Mouse (Mus musculus) thymus, adult 2 months (tissue): Measurements from ENCODE around the gene Pbld2. TPM values are rescaled to one million over a fixed set of nuclear protein-coding genes. Genes with fewer than 3 reads are reported as not detected.

Experiments used
- DNase-seq: peaks from one replicate; pipeline ENCODE4 v3.0.0; 2021
- H3K27ac ChIP-seq: fragments of 200-500 bp; 2 replicates; pipeline ENCODE4 v1.5.1; 2012; ENCODE audit warnings: low read length, control low read depth; ENCODE audit not compliant: control insufficient read depth, insufficient read depth
- H3K27me3 ChIP-seq: fragments of 200-500 bp; 2 replicates; pipeline ENCODE4 v1.6.1; 2012; ENCODE audit warnings: mild to moderate bottlenecking, low read length, moderate library complexity, mixed read lengths; ENCODE audit not compliant: control insufficient read depth, insufficient read depth
- H3K36me3 ChIP-seq: fragments of 200-500 bp; 2 replicates; pipeline ENCODE4 v1.6.1; 2012; ENCODE audit warnings: mild to moderate bottlenecking, low read length, moderate library complexity; ENCODE audit not compliant: control insufficient read depth, insufficient read depth
- H3K4me1 ChIP-seq: fragments of 200-500 bp; replicated peaks from 2 replicates; pipeline ENCODE4 v1.6.1; 2012; ENCODE audit warnings: low read length; ENCODE audit not compliant: control insufficient read depth, insufficient read depth
- H3K4me3 ChIP-seq: fragments of 200-500 bp; 2 replicates; pipeline ENCODE4 v1.5.1; 2012; ENCODE audit warnings: mild to moderate bottlenecking, low read length, control low read depth, moderate library complexity; ENCODE audit not compliant: control insufficient read depth, insufficient read depth
- CTCF ChIP-seq: fragments of 200-500 bp; IDR thresholded peaks from 2 replicates; pipeline ENCODE4 v1.5.1; 2012; ENCODE audit warnings: mild to moderate bottlenecking, control low read depth, low read length, moderate library complexity, borderline replicate concordance; ENCODE audit not compliant: control insufficient read depth, poor library complexity, insufficient read depth; ENCODE audit errors: extremely low read depth
- POLR2A ChIP-seq: fragments of 200-500 bp; IDR thresholded peaks from 2 replicates; pipeline ENCODE4 v1.6.1; 2012; ENCODE audit warnings: mild to moderate bottlenecking, low read length, control low read depth, moderate library complexity; ENCODE audit not compliant: control insufficient read depth, poor library complexity, insufficient read depth; ENCODE audit errors: extremely low read depth
- WGBS: fragments of 180-500 bp; shearing (Covaris S2); methylation state at CpG from one replicate; pipeline ENCODE4 v1.1.7; 2018; 5-methylcytosine and 5-hydroxymethylcytosine counted together
- polyA plus RNA-seq: library from polyadenylated mRNA; depleted of rRNA; stranded (reverse); fragments of >200 nt; gene quantifications from 2 replicates; pipeline ENCODE4 v1.2.3, GENCODE M21; 2012

Gene Pbld2
- polyA plus RNA-seq, 1 experiment = 0.62 TPM

DNA sequence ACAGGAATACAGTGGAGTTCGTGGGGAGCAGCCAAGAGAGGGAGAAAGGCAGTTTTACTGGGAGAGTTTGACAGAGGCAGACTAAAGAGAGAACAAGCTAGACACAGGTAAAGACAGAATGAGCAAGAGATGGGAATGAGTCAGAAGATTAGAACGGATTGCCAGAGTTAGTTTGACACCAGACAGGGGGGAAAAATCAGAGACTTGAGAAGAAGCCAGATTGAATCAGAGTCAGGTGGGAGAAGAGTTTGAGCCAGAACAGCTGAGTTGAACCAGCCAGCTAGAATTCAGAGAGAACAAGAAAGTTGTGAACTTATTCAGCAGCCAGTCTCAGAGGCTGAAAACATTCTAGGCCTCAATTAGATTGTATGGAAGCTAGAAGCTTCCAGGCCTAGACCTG, 35.7 kb downstream of the Pbld2 start, which contains the start of gene Pbld1:
Gene Pbld1 (plus strand): TSS at position 301 of the 400 bp plus-strand sequence.
- WGBS = 93% methylated on average over 2 of the region's 2 CpGs
- no peaks in the 10 kb centered on the region for H3K4me1 ChIP-seq
- no peak within 1 kb of the TSS for H3K27ac ChIP-seq
- no peak within 1 kb of the TSS for H3K4me3 ChIP-seq
- H3K27me3 ChIP-seq = no peaks in the 10 kb centered on the region
- H3K36me3 ChIP-seq = no peaks in the 10 kb centered on the region
- DNase-seq = no peak
- TF ChIP-seq CTCF = no peak

- H3K27ac ChIP-seq = no peak overlapping the region
- no peak for DNase-seq
- no peaks in the 10 kb centered on the region for H3K36me3 ChIP-seq
Measured at GRCm38 (mm10) chr10:63060406-63060805, 36.3 kb downstream of the Pbld2 start.

DNA sequence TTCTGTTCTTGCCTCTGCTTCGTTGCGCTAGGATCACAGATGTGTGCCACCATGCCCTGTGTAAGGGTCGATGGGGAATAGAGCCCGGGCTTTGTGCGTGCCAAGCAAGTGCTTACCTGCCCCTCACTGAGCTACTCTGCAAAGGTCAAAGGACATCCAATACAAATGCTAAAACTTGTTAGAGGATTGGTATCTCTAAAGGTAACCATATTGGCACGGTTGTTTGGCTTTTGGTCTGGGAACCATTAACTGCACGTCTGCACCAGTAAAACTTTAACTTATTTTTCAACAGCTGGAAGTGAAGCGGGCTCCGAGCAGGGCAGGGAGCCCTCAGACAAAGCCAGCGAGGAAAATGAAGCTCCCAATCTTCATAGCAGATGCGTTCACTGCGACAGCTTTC, 37.2 kb downstream of the Pbld2 start:
- Histone ChIP-seq H3K4me3 (no peak overlapping the region), H3K36me3 (no peaks in the 10 kb centered on the region), H3K27ac (no peak overlapping the region), H3K4me1 (no peaks in the 10 kb centered on the region), H3K27me3 (no peaks in the 10 kb centered on the region)
- no peak for TF ChIP-seq CTCF
- no peak for TF ChIP-seq POLR2A
- no peak for DNase-seq
- WGBS = 96% methylated on average over 12 of the region's 12 CpGs

More at GRCm38 (mm10) chr10:63060406-63060805, 36.3 kb downstream of the Pbld2 start:
- TF ChIP-seq CTCF = no peak
- no peak for TF ChIP-seq POLR2A
- no peak overlapping the region for H3K4me3 ChIP-seq
- WGBS = 66% methylated on average over 11 of the region's 11 CpGs
- H3K27me3 ChIP-seq = no peaks in the 10 kb centered on the region
- H3K4me1 ChIP-seq = no peaks in the 10 kb centered on the region

DNA sequence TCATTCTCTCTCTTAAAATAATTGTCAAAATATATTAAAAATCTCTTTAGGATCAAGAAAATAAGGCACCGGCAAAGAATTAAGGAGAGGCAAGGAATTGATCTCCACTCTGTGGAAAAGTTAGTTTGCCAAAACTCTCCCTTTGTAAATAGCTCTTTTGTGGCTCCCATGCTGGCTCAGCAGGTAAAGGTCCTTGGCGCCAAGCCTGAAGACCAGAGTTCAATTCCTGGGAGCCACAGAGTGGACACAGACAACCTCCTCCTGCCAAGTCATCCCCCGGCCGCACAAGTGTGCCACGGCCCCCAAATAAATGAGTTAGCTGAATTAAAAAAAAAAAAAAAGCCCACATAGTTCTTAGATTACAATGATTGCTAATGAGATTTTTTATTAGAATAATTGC, 38.6 kb downstream of the Pbld2 start:
- no peaks in the 10 kb centered on the region for H3K27me3 ChIP-seq
- no peaks in the 10 kb centered on the region for H3K36me3 ChIP-seq
- no peak overlapping the region for H3K27ac ChIP-seq
- H3K4me3 ChIP-seq = no peak overlapping the region
- 96% methylated on average over 5 of the region's 5 CpGs for WGBS
- no peak for DNase-seq
- TF ChIP-seq CTCF = no peak
- no peak for TF ChIP-seq POLR2A
- no peaks in the 10 kb centered on the region for H3K4me1 ChIP-seq

GRCm38 (mm10) chr10:63063365-63063764, 39.2 kb downstream of the Pbld2 start:
- WGBS = 95% methylated on average over 7 of the region's 7 CpGs
- Histone ChIP-seq H3K36me3 (no peaks in the 10 kb centered on the region), H3K27ac (no peak overlapping the region), H3K27me3 (no peaks in the 10 kb centered on the region), H3K4me3 (no peak overlapping the region), H3K4me1 (no peaks in the 10 kb centered on the region)
- no peak for DNase-seq
- TF ChIP-seq POLR2A (no peak), CTCF (no peak)

- Histone ChIP-seq H3K4me3 (no peak overlapping the region), H3K27me3 (no peaks in the 10 kb centered on the region), H3K4me1 (no peaks in the 10 kb centered on the region), H3K36me3 (no peaks in the 10 kb centered on the region), H3K27ac (no peak overlapping the region)
- TF ChIP-seq CTCF (no peak), POLR2A (no peak)
- WGBS = 92% methylated on average over 9 of the region's 9 CpGs
- DNase-seq = no peak
Measured at GRCm38 (mm10) chr10:63064516-63064915, 40.4 kb downstream of the Pbld2 start.

- 83% methylated on average over 8 of the region's 8 CpGs for WGBS
Measured at GRCm38 (mm10) chr10:63065561-63065960, 41.4 kb downstream of the Pbld2 start.

More at GRCm38 (mm10) chr10:63065561-63065960, 41.4 kb downstream of the Pbld2 start:
- no peaks in the 10 kb centered on the region for H3K36me3 ChIP-seq
- H3K27ac ChIP-seq = no peak overlapping the region
- no peak overlapping the region for H3K4me3 ChIP-seq
- H3K4me1 ChIP-seq = no peaks in the 10 kb centered on the region
- H3K27me3 ChIP-seq = no peaks in the 10 kb centered on the region
- TF ChIP-seq POLR2A (no peak), CTCF (no peak)
- no peak for DNase-seq
